Mouse (Mus musculus) Muller cell, postnatal 12 days (primary cell): Measurements from ENCODE around the gene Gm6358.
"Not testable (repeated sequence)": the region's sequence is repeated elsewhere in the genome, so short reads cannot be mapped to it uniquely, and the experiment has no call there.

ENCODE experiments used
- DNase-seq: peaks from one replicate; pipeline ENCODE4 v3.0.0-alpha.2; 2015; ENCODE audit errors: inconsistent ontology term

Gene Gm6358

GRCm38 (mm10) chr16:89140551-89140950 lies at the start of gene Gm6358:
Gene Gm6358, plus strand, starts transcription at chr16:89140851.
- no peak for DNase-seq

- DNase-seq = no peak
Measured at GRCm38 (mm10) chr16:89150786-89151185, 10.1 kb downstream of the Gm6358 start, which contains the start of gene Gm10061. Gene Gm10061, plus strand, starts transcription at chr16:89151086.

GRCm38 (mm10) chr16:89157652-89158051 lies 17.0 kb downstream of the Gm6358 start, which contains the start of gene Gm9789:
Gene Gm9789, plus strand, starts transcription at chr16:89157952.
- no peak for DNase-seq

GRCm38 (mm10) chr16:89169190-89169589 lies 28.5 kb downstream of the Gm6358 start, which contains the start of gene Gm7735:
Gene Gm7735, plus strand, starts transcription at chr16:89169490.
- DNase-seq = not testable (repeated sequence)

- no peak for DNase-seq
Measured at GRCm38 (mm10) chr16:89174435-89174834, 33.8 kb downstream of the Gm6358 start, which contains the start of gene 1110057P08Rik. Gene 1110057P08Rik, plus strand, starts transcription at chr16:89174735.

GRCm38 (mm10) chr16:89188621-89189020 lies 48.0 kb downstream of the Gm6358 start:
- DNase-seq = no peak
